Mouse (Mus musculus) layer of hippocampus, adult 11-12 months (tissue): ENCODE data around the gene Kmt2b.
A peak's percentile ranks its signal among the peaks of the same experiment; 100 is the strongest.

Experiments used
- DNase-seq: peaks from one replicate; pipeline ENCODE4 v3.0.0; 2022; ENCODE audit warnings: low spot score

Gene Kmt2b

GRCm38 (mm10) chr7:30588676-30589434, at the start of gene Kmt2b:
Gene Kmt2b, minus strand, starts transcription at chr7:30588726.
- DNase-seq = peak; percentile 97

- no peak for DNase-seq
Observed at GRCm38 (mm10) chr7:30636395-30636794, 47.9 kb upstream of the Kmt2b start.

- no peak for DNase-seq
Observed at GRCm38 (mm10) chr7:30635752-30636151, 47.2 kb upstream of the Kmt2b start, which contains the start of gene Etv2. Gene Etv2, minus strand, starts transcription at chr7:30635852.

- DNase-seq = peak; percentile 35
Observed at GRCm38 (mm10) chr7:30634621-30635020, 46.1 kb upstream of the Kmt2b start.

GRCm38 (mm10) chr7:30633762-30634412, 45.4 kb upstream of the Kmt2b start:
- no peak for DNase-seq

- DNase-seq = no peak
Observed at GRCm38 (mm10) chr7:30629013-30629412, 40.5 kb upstream of the Kmt2b start.

- no peak for DNase-seq
Observed at GRCm38 (mm10) chr7:30626647-30627046, 38.1 kb upstream of the Kmt2b start.

- peak; percentile 83 for DNase-seq
Observed at GRCm38 (mm10) chr7:30625530-30626384, 37.2 kb upstream of the Kmt2b start, which contains the start of gene Cox6b1. Gene Cox6b1, minus strand, starts transcription at chr7:30626151.

- DNase-seq = peak; percentile 18
Observed at GRCm38 (mm10) chr7:30619202-30619601, 30.7 kb upstream of the Kmt2b start.

GRCm38 (mm10) chr7:30618658-30619057, 30.1 kb upstream of the Kmt2b start:
- DNase-seq = no peak

GRCm38 (mm10) chr7:30615049-30615760, 26.7 kb upstream of the Kmt2b start:
- DNase-seq = no peak

GRCm38 (mm10) chr7:30614454-30614853, 25.9 kb upstream of the Kmt2b start:
- no peak for DNase-seq

- DNase-seq = peak; percentile 53
Observed at GRCm38 (mm10) chr7:30613529-30614112, 25.1 kb upstream of the Kmt2b start.

- DNase-seq = no peak
Observed at GRCm38 (mm10) chr7:30612654-30613402, 24.3 kb upstream of the Kmt2b start, which contains the start of gene Upk1a. Gene Upk1a, minus strand, starts transcription at chr7:30612847.

- DNase-seq = no peak
Observed at GRCm38 (mm10) chr7:30610043-30610442, 21.5 kb upstream of the Kmt2b start.

- no peak for DNase-seq
Observed at GRCm38 (mm10) chr7:30608476-30608875, 19.9 kb upstream of the Kmt2b start.

GRCm38 (mm10) chr7:30607706-30608309, 19.3 kb upstream of the Kmt2b start:
- DNase-seq = no peak

- no peak for DNase-seq
Observed at GRCm38 (mm10) chr7:30604944-30605343, 16.4 kb upstream of the Kmt2b start.

- DNase-seq = no peak
Observed at GRCm38 (mm10) chr7:30604424-30604823, 15.9 kb upstream of the Kmt2b start.

- DNase-seq = no peak
Observed at GRCm38 (mm10) chr7:30602583-30602982, 14.1 kb upstream of the Kmt2b start.
